Mouse (Mus musculus): Measurements from ENCODE around the gene Gm4922. TPM values are rescaled to one million over a fixed set of nuclear protein-coding genes. Genes with fewer than 3 reads are reported as not detected.
A peak's percentile ranks its signal among the peaks of the same experiment; 100 is the strongest.

The Gm4922 gene
- polyA plus RNA-seq (2012; rRNA removed), result not detected in 2 replicates

DNA sequence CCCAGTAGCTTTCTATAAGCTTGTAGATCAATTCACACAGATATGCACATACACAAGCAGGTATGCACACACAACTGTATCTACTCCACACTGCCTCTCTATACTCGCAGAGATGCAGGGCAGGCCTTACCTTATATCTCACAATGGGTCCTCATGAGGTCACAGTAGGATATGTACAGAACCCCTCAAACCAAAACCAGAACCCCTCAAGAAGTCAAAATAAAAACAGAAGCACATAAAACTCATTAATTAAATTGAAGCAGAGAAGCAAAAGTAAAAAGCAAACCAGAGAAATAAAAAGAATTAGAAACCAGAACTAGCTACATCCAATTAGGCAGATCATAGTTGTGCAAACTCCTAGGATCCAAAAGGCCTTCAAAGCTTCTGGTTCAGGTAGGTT is at the start of gene Gm4922:
Gm4922 (minus strand) TSS at position 101 of the 400 bp plus-strand sequence.
- 82% methylated on average over 1 of the region's 1 CpGs for WGBS
- Histone ChIP-seq H3K4me3 (ENCODE audit: extremely low read depth, insufficient read depth, insufficient read length) (no peak within 1 kb of the TSS), H3K27ac (ENCODE audit: insufficient read depth, low read length) (no peak within 1 kb of the TSS), H3K4me1 (ENCODE audit: control insufficient read depth, insufficient read depth, insufficient read length) (no peaks in the 10 kb centered on the region), H3K27me3 (ENCODE audit: control insufficient read depth, insufficient read depth, low read length) (no peaks in the 10 kb centered on the region), H3K36me3 (ENCODE audit: control insufficient read depth, insufficient read depth, low read length) (no peaks in the 10 kb centered on the region)
- DNase-seq (ENCODE audit: low read depth in 1 of 2, low spot score in 2 of 2), result no peak
- TF ChIP-seq POLR2A (IDR thresholded peaks at IDR 0.05; ENCODE audit: low read depth, low read length) (no peak), CTCF (IDR thresholded peaks at IDR 0.05; ENCODE audit: extremely low read depth, insufficient read depth, insufficient read length, insufficient replicate concordance) (no peak)

DNA sequence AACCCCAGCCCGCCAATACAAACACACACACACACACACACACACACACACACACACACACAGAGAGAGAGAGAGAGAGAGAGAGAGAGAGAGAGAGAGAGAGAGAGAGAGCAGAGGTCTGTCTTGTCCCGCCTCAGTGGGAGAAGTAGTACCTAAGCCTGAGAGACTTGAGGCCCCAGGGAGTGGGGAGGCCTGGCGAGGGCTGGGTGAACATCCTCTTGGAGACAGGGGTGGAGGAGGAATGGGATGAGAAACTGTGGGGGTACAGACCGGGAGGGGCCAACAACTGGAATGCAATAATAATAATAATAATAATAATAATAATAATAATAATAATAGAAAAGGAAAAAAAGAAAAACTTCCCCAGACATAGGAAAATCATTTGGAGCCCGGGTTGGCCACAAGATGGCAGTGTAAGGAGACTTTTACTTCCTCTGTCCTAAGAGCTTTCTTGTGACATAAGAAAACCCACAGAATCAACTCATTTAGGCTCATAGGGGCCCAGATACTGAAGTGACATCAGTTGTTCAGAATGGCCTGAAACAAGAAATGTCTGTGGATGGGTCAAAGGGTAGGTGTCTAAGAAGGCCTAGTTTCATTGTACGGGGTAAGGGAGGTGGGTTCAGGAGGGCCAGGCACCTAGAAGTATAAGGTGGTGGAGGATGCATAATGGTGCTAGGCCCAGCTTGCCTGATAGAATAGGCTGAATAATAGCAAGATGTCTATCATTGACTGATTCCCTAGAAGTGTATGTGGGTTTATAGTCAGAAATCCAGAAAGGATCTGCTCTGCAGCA is 49.3 kb upstream of the Gm4922 start:
- peak; percentile 11; the same call in 1 of the 2 replicates for TF ChIP-seq CTCF (IDR thresholded peaks at IDR 0.05; ENCODE audit: extremely low read depth, insufficient read depth, insufficient read length, insufficient replicate concordance)
- TF ChIP-seq POLR2A (IDR thresholded peaks at IDR 0.05; ENCODE audit: low read depth, low read length), result no peak
- no peak overlapping the region for H3K4me3 ChIP-seq (ENCODE audit: extremely low read depth, insufficient read depth, insufficient read length)
- no peaks in the 10 kb centered on the region for H3K36me3 ChIP-seq (ENCODE audit: control insufficient read depth, insufficient read depth, low read length)
- no peaks in the 10 kb centered on the region for H3K27me3 ChIP-seq (ENCODE audit: control insufficient read depth, insufficient read depth, low read length)
- DNase-seq (ENCODE audit: low read depth in 1 of 2, low spot score in 2 of 2), result peak; percentile 7 to 8
- whole genome bisulfite sequencing, result 55% methylated on average over 5 of the region's 6 CpGs
- H3K4me1 ChIP-seq (ENCODE audit: control insufficient read depth, insufficient read depth, insufficient read length), result no peaks in the 10 kb centered on the region
- H3K27ac ChIP-seq (ENCODE audit: insufficient read depth, low read length), result no peak overlapping the region

DNA sequence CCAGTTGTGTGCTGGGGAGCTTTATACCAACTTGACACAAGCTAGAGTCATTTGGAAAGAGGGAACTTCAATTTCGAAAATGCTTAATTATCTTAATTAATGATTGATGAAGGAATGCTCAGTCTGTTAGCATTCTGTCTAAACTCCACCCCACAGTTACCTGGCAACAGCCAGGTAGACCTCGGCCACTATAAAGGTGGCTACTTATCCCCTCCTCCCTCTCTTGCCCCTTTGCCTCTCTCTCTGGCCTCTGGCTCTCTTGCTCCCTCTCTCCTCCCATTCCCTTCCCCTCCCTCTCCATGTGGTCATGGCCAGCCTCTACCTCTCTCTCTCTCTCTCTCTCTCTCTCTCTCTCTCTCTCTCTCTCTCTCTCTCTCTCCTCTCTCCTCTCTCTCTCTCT is 47.8 kb upstream of the Gm4922 start:
- no peaks in the 10 kb centered on the region for H3K36me3 ChIP-seq (ENCODE audit: control insufficient read depth, insufficient read depth, low read length)
- H3K4me1 ChIP-seq (ENCODE audit: control insufficient read depth, insufficient read depth, insufficient read length), result no peaks in the 10 kb centered on the region
- TF ChIP-seq CTCF (IDR thresholded peaks at IDR 0.05; ENCODE audit: extremely low read depth, insufficient read depth, insufficient read length, insufficient replicate concordance) (no peak), POLR2A (IDR thresholded peaks at IDR 0.05; ENCODE audit: low read depth, low read length) (no peak)
- WGBS, result 76% methylated on average over 2 of the region's 2 CpGs
- no peak overlapping the region for H3K4me3 ChIP-seq (ENCODE audit: extremely low read depth, insufficient read depth, insufficient read length)
- no peak for DNase-seq (ENCODE audit: low read depth in 1 of 2, low spot score in 2 of 2)
- no peak overlapping the region for H3K27ac ChIP-seq (ENCODE audit: insufficient read depth, low read length)
- H3K27me3 ChIP-seq (ENCODE audit: control insufficient read depth, insufficient read depth, low read length), result no peaks in the 10 kb centered on the region

DNA sequence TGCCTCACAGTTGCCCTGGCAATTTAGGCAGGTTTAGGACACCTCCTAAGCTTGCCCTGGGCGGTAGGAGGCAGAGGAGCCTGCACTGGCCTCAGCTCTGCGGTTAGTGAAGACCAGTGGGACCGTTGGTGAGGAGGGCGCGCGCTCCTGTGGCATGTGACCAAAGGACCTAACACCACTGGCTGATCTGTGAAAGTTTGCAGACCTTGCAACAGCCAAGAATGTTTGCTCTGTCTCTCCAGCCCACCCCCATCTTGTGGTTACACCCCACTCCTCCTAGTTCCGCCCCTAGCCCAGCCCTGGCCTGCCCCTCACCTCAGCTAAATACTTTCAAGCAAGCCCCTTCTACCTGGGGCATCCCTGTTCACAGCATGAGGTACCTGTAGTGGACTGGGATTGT is 45.2 kb upstream of the Gm4922 start:
- 65% methylated on average over 7 of the region's 7 CpGs for WGBS
- H3K27ac ChIP-seq (ENCODE audit: insufficient read depth, low read length), result no peak overlapping the region
- no peak overlapping the region for H3K4me3 ChIP-seq (ENCODE audit: extremely low read depth, insufficient read depth, insufficient read length)
- DNase-seq (ENCODE audit: low read depth in 1 of 2, low spot score in 2 of 2), result no peak
- no peaks in the 10 kb centered on the region for H3K36me3 ChIP-seq (ENCODE audit: control insufficient read depth, insufficient read depth, low read length)
- H3K4me1 ChIP-seq (ENCODE audit: control insufficient read depth, insufficient read depth, insufficient read length), result no peaks in the 10 kb centered on the region
- no peak for TF ChIP-seq CTCF (IDR thresholded peaks at IDR 0.05; ENCODE audit: extremely low read depth, insufficient read depth, insufficient read length, insufficient replicate concordance)
- TF ChIP-seq POLR2A (IDR thresholded peaks at IDR 0.05; ENCODE audit: low read depth, low read length), result no peak
- no peaks in the 10 kb centered on the region for H3K27me3 ChIP-seq (ENCODE audit: control insufficient read depth, insufficient read depth, low read length)

DNA sequence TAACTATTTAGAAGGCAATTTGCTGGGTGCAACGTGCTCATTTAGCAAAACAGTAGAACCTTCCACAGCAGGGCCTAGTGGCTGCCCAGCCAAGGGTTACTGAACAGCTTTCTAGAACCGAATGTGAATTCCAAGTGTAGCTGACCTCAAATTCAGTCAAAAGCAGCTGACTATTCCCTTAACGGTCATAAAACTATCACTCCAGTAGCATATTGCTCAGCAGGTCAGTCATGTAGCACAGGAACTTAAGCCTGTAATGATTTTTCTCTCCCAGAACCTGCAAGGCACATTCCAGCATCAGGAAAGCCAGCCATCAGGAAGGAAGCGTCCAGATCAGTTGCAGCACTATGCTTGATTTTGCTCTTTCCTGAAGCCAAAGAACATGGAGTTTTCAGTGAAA is 43.8 kb upstream of the Gm4922 start:
- WGBS, result 82% methylated on average over 4 of the region's 4 CpGs
- no peaks in the 10 kb centered on the region for H3K4me1 ChIP-seq (ENCODE audit: control insufficient read depth, insufficient read depth, insufficient read length)

DNA sequence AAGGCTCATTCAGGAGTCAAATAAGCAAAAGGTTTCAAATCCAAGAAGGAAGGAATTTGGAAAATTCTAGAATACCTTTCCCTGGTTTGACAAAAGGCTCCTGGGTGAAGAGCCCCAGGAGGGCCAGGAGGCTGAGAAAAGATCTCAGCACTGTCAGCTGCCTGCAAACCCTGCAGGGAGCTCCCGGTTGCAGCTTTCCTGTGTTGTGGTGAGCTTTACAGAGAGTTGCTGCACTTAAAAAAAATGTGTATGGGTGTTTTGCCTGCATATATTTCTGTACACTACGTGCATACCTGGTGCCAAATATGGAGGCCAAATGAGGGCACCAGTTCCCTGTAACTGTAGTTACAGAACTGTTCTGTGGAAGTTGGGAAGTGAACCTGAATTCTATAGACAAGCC is 41.3 kb upstream of the Gm4922 start:
- TF ChIP-seq CTCF (IDR thresholded peaks at IDR 0.05; ENCODE audit: extremely low read depth, insufficient read depth, insufficient read length, insufficient replicate concordance) (no peak), POLR2A (IDR thresholded peaks at IDR 0.05; ENCODE audit: low read depth, low read length) (no peak)
- Histone ChIP-seq H3K27me3 (ENCODE audit: control insufficient read depth, insufficient read depth, low read length) (no peaks in the 10 kb centered on the region), H3K4me3 (ENCODE audit: extremely low read depth, insufficient read depth, insufficient read length) (no peak overlapping the region), H3K27ac (ENCODE audit: insufficient read depth, low read length) (no peak overlapping the region), H3K36me3 (ENCODE audit: control insufficient read depth, insufficient read depth, low read length) (no peaks in the 10 kb centered on the region), H3K4me1 (ENCODE audit: control insufficient read depth, insufficient read depth, insufficient read length) (no peaks in the 10 kb centered on the region)
- DNase-seq (ENCODE audit: low read depth in 1 of 2, low spot score in 2 of 2), result no peak
- WGBS, result 45% methylated on average over 2 of the region's 2 CpGs

More for the DNA sequence above, 43.8 kb upstream of the Gm4922 start:
- H3K27me3 ChIP-seq (ENCODE audit: control insufficient read depth, insufficient read depth, low read length), result no peaks in the 10 kb centered on the region
- no peak overlapping the region for H3K27ac ChIP-seq (ENCODE audit: insufficient read depth, low read length)
- no peak for TF ChIP-seq CTCF (IDR thresholded peaks at IDR 0.05; ENCODE audit: extremely low read depth, insufficient read depth, insufficient read length, insufficient replicate concordance)
- no peak for TF ChIP-seq POLR2A (IDR thresholded peaks at IDR 0.05; ENCODE audit: low read depth, low read length)
- no peak overlapping the region for H3K4me3 ChIP-seq (ENCODE audit: extremely low read depth, insufficient read depth, insufficient read length)
- no peaks in the 10 kb centered on the region for H3K36me3 ChIP-seq (ENCODE audit: control insufficient read depth, insufficient read depth, low read length)
- no peak for DNase-seq (ENCODE audit: low read depth in 1 of 2, low spot score in 2 of 2)

DNA sequence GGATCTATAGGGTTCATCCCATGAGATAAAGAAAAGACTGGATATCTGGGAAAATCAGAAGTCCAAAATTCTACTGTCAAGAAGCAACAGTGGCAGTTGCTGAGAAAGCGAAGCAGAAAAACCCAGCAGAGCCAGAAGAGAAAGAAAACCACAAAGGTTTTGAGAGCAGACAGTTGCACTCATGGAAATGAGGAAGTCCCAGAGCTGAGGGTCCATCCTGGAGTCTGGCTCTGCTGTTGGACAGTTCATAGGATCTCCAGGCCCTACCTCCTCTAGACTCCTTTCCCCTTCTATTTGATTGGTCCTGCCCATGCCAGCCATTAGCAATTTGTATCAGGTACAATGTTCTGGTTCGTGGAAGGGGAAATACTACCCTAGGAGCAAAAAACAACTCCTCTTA is 39.5 kb upstream of the Gm4922 start:
- Histone ChIP-seq H3K36me3 (ENCODE audit: control insufficient read depth, insufficient read depth, low read length) (no peaks in the 10 kb centered on the region), H3K4me3 (ENCODE audit: extremely low read depth, insufficient read depth, insufficient read length) (no peak overlapping the region), H3K27me3 (ENCODE audit: control insufficient read depth, insufficient read depth, low read length) (no peaks in the 10 kb centered on the region), H3K27ac (ENCODE audit: insufficient read depth, low read length) (no peak overlapping the region), H3K4me1 (ENCODE audit: control insufficient read depth, insufficient read depth, insufficient read length) (no peaks in the 10 kb centered on the region)
- no peak for TF ChIP-seq POLR2A (IDR thresholded peaks at IDR 0.05; ENCODE audit: low read depth, low read length)
- TF ChIP-seq CTCF (IDR thresholded peaks at IDR 0.05; ENCODE audit: extremely low read depth, insufficient read depth, insufficient read length, insufficient replicate concordance), result no peak
- no peak for DNase-seq (ENCODE audit: low read depth in 1 of 2, low spot score in 2 of 2)
- 38% methylated on average over 2 of the region's 2 CpGs for WGBS
